Mouse (Mus musculus) large intestine, adult 2 months (tissue): ENCODE results near the gene Pth2. TPM values are rescaled to one million over a fixed set of nuclear protein-coding genes. Genes with fewer than 3 reads are reported as not detected.
"Not testable (repeated sequence)": the region's sequence is repeated elsewhere in the genome, so short reads cannot be mapped to it uniquely, and the experiment has no call there.

ENCODE experiments used
- DNase-seq: peaks from one replicate; pipeline ENCODE4 v3.0.0-alpha.2; 2012; ENCODE audit warnings: low read depth, low spot score
- WGBS: fragments of 180-500 bp; shearing (Covaris S2); methylation state at CpG from one replicate; pipeline ENCODE4 v1.1.7; 2018; 5-methylcytosine and 5-hydroxymethylcytosine counted together
- polyA plus RNA-seq: library from polyadenylated mRNA; depleted of rRNA; stranded (reverse); fragments of >200 nt; gene quantifications from 2 replicates; pipeline ENCODE4 v1.2.3, GENCODE M21; 2012

Pth2 gene
- polyA plus RNA-seq, 1 experiment, result not detected

- WGBS, result 11% methylated on average over 19 of the region's 19 CpGs
- no peak for DNase-seq
These were observed 12.9 kb upstream of the Pth2 start for GRCm38 (mm10) chr7:45167761-45168445.

- DNase-seq, result no peak
- WGBS, result 10% methylated on average over 24 of the region's 24 CpGs
These were observed 12.1 kb upstream of the Pth2 start for GRCm38 (mm10) chr7:45168656-45169055.

- 88% methylated on average over 3 of the region's 3 CpGs for WGBS
These were observed 11.3 kb upstream of the Pth2 start for GRCm38 (mm10) chr7:45169495-45169894.

DNA sequence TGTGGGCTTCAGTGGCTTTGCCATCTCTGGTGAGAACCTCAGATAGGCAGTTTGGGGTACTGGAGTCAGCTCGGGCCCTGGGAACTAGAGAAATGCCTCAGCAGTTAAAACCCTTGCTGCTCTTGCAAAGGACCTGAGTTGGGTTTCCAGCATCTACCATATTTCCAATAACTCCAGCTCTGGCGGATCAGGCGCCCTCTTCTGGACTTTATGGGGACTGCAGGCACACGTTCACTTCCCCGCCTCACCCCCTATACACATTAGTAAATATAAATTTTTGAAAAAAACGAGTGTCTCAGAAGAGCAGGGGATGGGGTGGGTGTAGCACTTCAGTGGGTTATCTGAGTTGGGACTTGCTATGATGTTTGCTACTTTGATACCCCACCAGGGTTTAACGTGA lies 7.8 kb upstream of the Pth2 start:
- DNase-seq, result no peak
- WGBS, result 59% methylated on average over 7 of the region's 7 CpGs

More at GRCm38 (mm10) chr7:45169495-45169894, 11.3 kb upstream of the Pth2 start:
- DNase-seq, result no peak

DNA sequence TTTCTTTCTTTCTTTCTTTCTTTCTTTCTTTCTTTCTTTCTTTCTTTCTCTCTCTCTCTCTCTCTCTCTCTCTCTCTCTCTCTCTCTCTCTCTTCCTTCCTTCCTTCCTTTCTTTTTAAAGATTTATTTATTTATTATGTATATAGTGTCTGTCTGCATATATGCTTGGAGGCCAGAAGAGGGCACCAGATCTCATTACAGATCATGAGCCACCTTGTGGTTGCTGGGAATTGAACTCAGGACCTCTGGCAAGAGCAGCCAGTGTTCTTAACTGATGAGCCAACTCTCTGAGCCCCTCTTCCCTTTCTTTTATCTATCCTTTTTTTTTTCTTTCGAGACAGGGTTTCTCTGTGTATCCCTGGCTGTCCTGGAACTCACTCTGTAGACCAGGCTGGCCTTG lies 7.0 kb upstream of the Pth2 start:
- WGBS, result 59% methylated on average over 1 of the region's 1 CpGs
- DNase-seq, result not testable (repeated sequence)

- WGBS, result 8% methylated on average over 29 of the region's 29 CpGs
- DNase-seq, result no peak
These were observed 6.1 kb upstream of the Pth2 start for GRCm38 (mm10) chr7:45174567-45175280.

DNA sequence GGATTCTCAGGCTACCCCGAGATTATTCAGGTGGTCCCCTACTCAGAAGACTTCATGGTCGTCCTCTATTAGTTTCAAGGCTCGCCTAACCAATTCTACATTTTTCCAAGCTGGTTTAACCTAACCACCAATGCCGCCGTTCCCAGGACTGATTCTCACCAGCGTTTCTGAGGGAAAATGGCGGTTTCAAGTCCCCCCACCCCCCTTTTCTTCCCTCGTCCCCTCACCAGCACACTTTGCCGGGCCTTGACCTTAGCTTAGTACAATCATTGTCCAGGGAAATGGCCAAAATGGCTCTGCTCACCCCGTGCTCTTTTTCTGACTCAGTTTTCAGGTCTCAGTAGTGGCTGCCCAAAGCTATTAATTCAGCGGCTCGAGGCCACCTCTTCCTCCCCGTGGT lies 5.4 kb upstream of the Pth2 start:
- 4% methylated on average over 13 of the region's 13 CpGs for WGBS
- DNase-seq, result no peak

DNA sequence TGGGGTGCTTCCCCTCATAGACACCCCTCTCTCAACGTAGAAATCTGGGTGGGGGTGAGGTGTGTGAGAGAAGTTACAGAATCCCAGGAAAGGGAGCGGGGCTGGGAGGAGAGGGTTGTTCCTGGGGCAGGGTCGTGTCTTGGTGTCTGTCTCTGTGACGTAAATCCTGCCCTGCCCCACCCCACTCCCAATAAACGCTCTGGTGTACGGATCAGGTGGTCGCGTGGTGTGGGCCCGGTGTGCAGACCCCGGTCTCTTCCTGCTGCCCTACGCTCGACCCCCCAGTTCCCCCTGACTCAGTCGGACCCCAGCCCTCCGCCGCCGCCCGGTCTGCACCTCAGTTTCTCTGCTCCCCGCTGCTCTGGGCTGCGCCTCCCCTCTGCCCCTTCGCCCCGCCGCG lies 4.9 kb upstream of the Pth2 start:
- WGBS, result 5% methylated on average over 23 of the region's 23 CpGs

DNA sequence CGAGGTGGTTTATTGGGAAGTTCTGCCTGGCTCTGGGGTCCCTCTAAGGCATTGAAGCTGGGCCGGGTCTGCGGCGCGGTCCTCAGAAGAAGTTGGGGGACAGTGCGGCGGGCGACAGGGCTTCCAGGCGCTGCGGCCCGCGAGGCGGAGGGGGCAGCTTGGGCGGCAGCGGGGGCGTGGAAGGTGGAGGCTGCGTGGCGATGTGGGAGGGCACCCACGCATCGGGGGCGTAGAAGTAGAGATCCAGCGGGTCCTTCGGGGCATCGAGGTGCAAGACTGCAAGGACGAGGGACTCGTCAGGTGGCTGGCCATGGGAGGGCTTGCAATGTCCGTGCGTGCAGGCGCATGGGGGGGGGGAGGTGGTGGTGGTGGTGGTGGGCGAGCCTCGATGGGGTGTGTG lies 4.4 kb upstream of the Pth2 start:
- 4% methylated on average over 30 of the region's 31 CpGs for WGBS
- no peak for DNase-seq

More for the DNA sequence above, 4.9 kb upstream of the Pth2 start:
- DNase-seq, result no peak

- DNase-seq, result no peak
- WGBS, result 18% methylated on average over 7 of the region's 7 CpGs
These were observed 2.2 kb upstream of the Pth2 start for GRCm38 (mm10) chr7:45178550-45178949.

- 34% methylated on average over 7 of the region's 7 CpGs for WGBS
- DNase-seq, result no peak
These were observed 1.3 kb upstream of the Pth2 start, which contains the start of gene Gfy for GRCm38 (mm10) chr7:45179469-45179868. Gene Gfy, minus strand, starts transcription at chr7:45179569.

DNA sequence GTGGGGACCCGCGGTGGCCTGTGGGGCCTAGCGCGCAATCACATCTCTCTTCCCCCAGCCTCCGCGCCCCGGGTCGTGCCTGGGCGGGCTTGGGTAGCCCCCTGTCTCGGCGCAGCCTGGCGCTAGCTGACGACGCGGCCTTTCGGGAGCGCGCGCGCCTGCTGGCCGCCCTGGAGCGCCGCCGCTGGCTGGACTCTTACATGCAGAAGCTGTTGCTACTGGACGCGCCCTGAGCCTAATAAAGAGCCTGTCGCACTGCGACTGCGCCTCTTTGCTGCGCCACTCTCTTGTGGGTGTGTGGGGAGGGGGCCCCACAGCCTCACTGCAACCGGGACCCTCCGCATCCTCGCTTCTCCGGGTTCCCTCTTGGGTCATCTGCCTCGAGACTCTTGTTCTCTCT lies 745 bp downstream of the Pth2 start:
- WGBS, result 6% methylated on average over 35 of the region's 35 CpGs
- no peak for DNase-seq

DNA sequence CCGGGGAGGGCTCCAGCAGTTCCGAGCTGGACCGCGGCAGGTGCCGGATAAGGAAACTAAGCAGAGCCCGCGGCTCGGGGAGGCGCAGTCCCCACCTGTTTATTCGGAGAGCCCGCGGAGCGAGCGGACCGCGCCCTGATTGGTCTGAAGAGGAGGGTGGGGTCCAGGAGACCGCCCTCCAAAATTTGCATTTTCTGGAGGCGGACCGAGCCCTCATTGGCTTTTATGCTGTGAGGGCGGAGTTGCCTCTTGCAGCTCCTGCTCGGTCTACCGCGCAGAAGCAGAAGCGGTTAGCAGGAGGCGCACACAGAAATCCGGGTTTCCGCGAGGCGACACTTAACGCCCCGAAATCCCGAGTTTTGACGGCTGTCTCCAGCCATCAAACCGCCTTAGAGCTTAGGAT lies 1.4 kb downstream of the Pth2 start:
- under 1% methylated on average over 34 of the region's 34 CpGs for WGBS
- peak; percentile 74 for DNase-seq

- no peak for DNase-seq
- WGBS, result 8% methylated on average over 11 of the region's 11 CpGs
These were observed 1.8 kb downstream of the Pth2 start for GRCm38 (mm10) chr7:45182606-45183005.

DNA sequence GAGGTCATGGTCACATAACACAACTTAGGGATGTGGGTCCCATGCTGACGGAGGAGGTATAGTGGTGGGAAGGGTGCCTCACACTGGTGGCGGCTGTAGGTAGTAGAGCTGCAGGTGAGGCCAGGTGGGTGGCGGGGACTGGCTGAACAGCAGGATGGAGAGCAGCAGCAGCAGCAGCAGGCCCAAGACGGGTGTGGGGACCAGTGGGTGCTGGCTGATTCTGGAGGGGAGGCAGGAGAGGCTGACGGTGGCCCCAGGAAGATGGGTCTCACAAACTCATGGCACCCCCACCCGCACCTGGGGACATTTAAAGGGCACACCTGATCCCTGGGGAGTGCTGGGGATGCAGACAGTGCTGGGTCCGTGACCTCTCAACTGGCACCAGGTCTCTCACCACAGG lies 2.9 kb downstream of the Pth2 start:
- WGBS, result 68% methylated on average over 7 of the region's 7 CpGs
- DNase-seq, result no peak

GRCm38 (mm10) chr7:45185921-45186320 lies 5.1 kb downstream of the Pth2 start:
- DNase-seq, result no peak
- WGBS, result 65% methylated on average over 7 of the region's 7 CpGs

DNA sequence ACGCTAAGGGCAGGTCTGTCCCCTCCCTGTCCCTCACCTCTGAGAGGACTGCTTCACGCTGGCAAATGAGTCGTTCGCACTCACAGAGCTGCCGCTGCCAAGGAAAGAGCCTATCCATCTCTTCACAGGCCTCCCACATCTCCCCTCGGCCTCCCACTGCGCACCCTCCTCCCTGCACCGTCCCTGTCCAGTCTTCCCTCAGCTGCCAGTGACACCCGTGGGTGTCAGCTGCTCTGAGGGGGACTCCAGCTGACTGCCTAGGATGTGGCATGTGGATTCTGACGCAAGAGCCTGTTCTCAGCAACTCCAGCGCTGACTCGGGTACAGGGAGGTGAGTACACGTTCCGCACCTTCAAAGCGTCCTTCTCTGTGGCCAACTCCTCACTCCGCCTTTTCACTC lies 8.8 kb downstream of the Pth2 start:
- 53% methylated on average over 16 of the region's 16 CpGs for WGBS
- DNase-seq, result no peak

DNA sequence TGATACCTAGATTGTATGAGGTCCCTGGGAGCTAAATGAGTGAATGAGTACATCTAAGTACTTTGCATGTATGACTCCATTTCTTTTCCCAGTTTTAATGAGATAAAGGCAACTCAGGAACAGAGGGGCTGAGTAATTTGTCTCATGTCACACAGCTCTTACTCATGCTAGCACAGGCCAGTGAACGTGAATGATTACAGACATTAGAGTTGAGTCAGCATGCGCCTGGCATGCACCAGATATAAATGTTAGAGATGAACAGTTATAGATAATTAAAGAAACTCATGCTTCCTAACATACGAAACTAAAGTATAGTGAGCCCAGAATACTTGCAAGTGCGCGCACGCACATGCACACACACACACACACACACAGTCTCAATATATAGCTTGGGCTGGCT lies 9.4 kb downstream of the Pth2 start:
- no peak for DNase-seq
- WGBS, result 86% methylated on average over 6 of the region's 6 CpGs

DNA sequence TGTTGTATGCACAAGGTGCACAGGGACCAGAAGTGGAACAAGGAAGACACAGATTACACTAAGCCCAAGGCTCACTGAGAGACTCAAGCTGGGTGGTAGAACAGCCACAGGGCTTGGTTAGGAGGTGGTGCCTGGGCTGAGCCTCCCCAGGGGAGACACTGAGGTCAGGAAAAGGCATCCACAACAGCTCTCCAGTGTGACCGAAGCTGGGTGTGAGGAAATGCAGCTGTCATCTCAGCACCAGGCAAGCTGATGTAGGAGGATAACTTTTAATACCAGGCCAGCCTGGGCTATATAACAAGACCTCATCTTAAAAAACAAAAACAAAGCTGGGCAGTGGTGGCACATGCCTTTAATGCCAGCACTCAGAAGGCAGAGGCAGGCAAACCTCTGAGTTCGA lies 10.4 kb downstream of the Pth2 start:
- 64% methylated on average over 2 of the region's 2 CpGs for WGBS

GRCm38 (mm10) chr7:45191803-45192363 lies 11.1 kb downstream of the Pth2 start:
- no peak for DNase-seq
- WGBS, result 14% methylated on average over 8 of the region's 8 CpGs

More for the DNA sequence above, 10.4 kb downstream of the Pth2 start:
- DNase-seq, result no peak
